8 mouse cellular contexts compared by ENCODE assay signal in the genomic region with DNA sequence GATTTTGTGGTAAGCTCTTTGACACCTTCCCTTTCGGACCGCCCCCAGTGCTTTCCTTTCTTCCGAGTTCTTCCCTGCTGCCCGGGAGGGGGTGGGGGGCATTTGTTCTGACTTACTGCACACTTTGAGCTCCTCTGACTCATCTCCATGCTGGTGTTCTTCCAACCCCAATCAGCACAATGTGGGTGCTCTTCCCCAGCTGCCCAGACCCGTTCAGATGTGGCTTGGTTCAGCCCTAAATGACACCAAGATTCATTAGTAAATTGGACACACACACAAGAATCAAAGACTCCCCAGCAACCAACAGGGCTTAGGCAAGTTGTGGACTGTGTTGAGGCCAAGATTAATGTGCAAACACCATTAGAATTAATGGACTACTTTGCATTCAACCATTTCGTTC. TPM values are rescaled to one million over a fixed set of nuclear protein-coding genes. Genes with fewer than 3 reads are reported as not detected.
DNase-seq lines count a peak whose midpoint lies in the region; ATAC-seq and TF ChIP-seq lines count a peak whose summit lies in the region.

No protein-coding gene starts in this region.

- H3K4me2 ChIP-seq in neural tube, embryonic 11.5 days (ENCODE audit: low read depth): no peak overlapping the region

- no peak for TF ChIP-seq CTCF in thymus, adult 2 months (IDR thresholded peaks at IDR 0.05; ENCODE audit: borderline replicate concordance, control insufficient read depth, extremely low read depth, insufficient read depth, low read length, poor library complexity)

- ATAC-seq in neural tube, embryonic 11.5 days (ENCODE audit: insufficient read depth, low FRiP score, low TSS enrichment): peak; percentile 92

- 0 out of 2 replicates have a peak, but pooled peaks cover 3% of the 10 kb centered on the region for H3K4me1 ChIP-seq in neural tube, embryonic 11.5 days (ENCODE audit: control insufficient read depth, insufficient read depth, low read length)
- H3K4me1 ChIP-seq in thymus, adult 2 months (replicated peaks; ENCODE audit: control insufficient read depth, insufficient read depth, low read length): no peaks in the 10 kb centered on the region

- H3K4me3 ChIP-seq in neural tube, embryonic 11.5 days (ENCODE audit: low read depth, low read length): no peak overlapping the region
- no peak overlapping the region for H3K4me3 ChIP-seq in thymus, adult 2 months (ENCODE audit: control insufficient read depth, insufficient read depth, low read length)

- TF ChIP-seq POLR2A in thymus, adult 2 months (IDR thresholded peaks at IDR 0.05; ENCODE audit: control insufficient read depth, extremely low read depth, insufficient read depth, low read length, poor library complexity): no peak

- no peak overlapping the region for H3K9ac ChIP-seq in neural tube, embryonic 11.5 days (ENCODE audit: low read length)

- no peak overlapping the region for H3K27ac ChIP-seq in neural tube, embryonic 11.5 days (ENCODE audit: low read depth, low read length)
- no peak overlapping the region for H3K27ac ChIP-seq in thymus, adult 2 months (ENCODE audit: control insufficient read depth, insufficient read depth, low read length)

- H3K27me3 ChIP-seq in neural tube, embryonic 11.5 days (ENCODE audit: control insufficient read depth, insufficient read depth, low read length): no peaks in the 10 kb centered on the region
- no peaks in the 10 kb centered on the region for H3K27me3 ChIP-seq in thymus, adult 2 months (ENCODE audit: control insufficient read depth, insufficient read depth, low read length)

- no peaks in the 10 kb centered on the region for H3K36me3 ChIP-seq in neural tube, embryonic 11.5 days (ENCODE audit: control insufficient read depth, insufficient read depth, low read length)
- H3K36me3 ChIP-seq in thymus, adult 2 months (ENCODE audit: control insufficient read depth, insufficient read depth, low read length): no peaks in the 10 kb centered on the region

- no peaks in the 10 kb centered on the region for H3K9me3 ChIP-seq in neural tube, embryonic 11.5 days (ENCODE audit: control insufficient read depth, low read length)

- DNase-seq in adrenal gland, postnatal 14 days: peak; percentile 28
- no peak for DNase-seq in adrenal gland, adult 8-10 months
- peak; percentile 46 for DNase-seq in neural tube, embryonic 11.5 days (ENCODE audit: low spot score)
- no peak for DNase-seq in neural tube, embryonic 10.5 days (ENCODE audit: extremely low spot score, low spot score)
- peak; percentile 30 for DNase-seq in mesoderm, embryonic 11.5 days (ENCODE audit: low read depth, low spot score)
- DNase-seq in thymus, adult 2 months: no peak
- DNase-seq in kidney, postnatal 25 days: no peak
- DNase-seq in thymus, postnatal 0 days (ENCODE audit: low spot score): no peak

- WGBS in neural tube, embryonic 11.5 days: 15% methylated on average over 6 of the region's 6 CpGs
- 84% methylated on average over 6 of the region's 6 CpGs for WGBS in thymus, adult 2 months

RNA-seq across cellular contexts. Expression of a gene that starts 30.5 kb away (rescaled TPM):
- 39.1 and 39.8 TPM in 2 replicates for total RNA-seq in adrenal gland, postnatal 14 days (2021)
- 10 to 100 TPM; 33.7 to 62.3 (median 46.2) TPM for total RNA-seq in adrenal gland, adult 8-10 months (2022)
- polyA plus RNA-seq in neural tube, embryonic 11.5 days (2014; fragmentation: Nextera tagmentation; extraction: Ambion mirVana): 8.6 and 9.3 TPM in 2 replicates
- polyA plus RNA-seq in thymus, adult 2 months (2012; rRNA removed): 33.3 and 38.9 TPM in 2 replicates
- 5.9 and 7.6 TPM in 2 replicates for polyA plus RNA-seq in thymus, postnatal 0 days (2015; fragmentation: Nextera tagmentation; extraction: Ambion mirVana)

Comparison
In these comparisons a context has a peak if more than half of its experiments do, and no peak if none do; other contexts are left out.
1. DNase-seq: peak in adrenal gland, postnatal 14 days (single experiment), neural tube, embryonic 11.5 days (single experiment) and mesoderm, embryonic 11.5 days (single experiment); none in adrenal gland, adult 8-10 months (single experiment), neural tube, embryonic 10.5 days (single experiment), thymus, adult 2 months (single experiment), kidney, postnatal 25 days (0 of 2) and thymus, postnatal 0 days (single experiment).